Mouse (Mus musculus) natural killer cell, adult 2 months (primary cell): Measurements from ENCODE around the gene Tk2.
"Not testable (repeated sequence)": the region's sequence is repeated elsewhere in the genome, so short reads cannot be mapped to it uniquely, and the experiment has no call there.

Source experiments
- DNase-seq, 2 experiments: peaks; one replicate each; pipeline ENCODE4 v3.0.0; 2022; ENCODE audit warnings: low spot score in 2 of 2

Tk2 gene

GRCm38 (mm10) chr8:104248276-104248675 lies at the start of gene Tk2:
Gene Tk2 (minus strand): TSS chr8:104248558.
- DNase-seq, result peak; percentile 71 to 80

- no peak for DNase-seq
These were observed 46.0 kb upstream of the Tk2 start for GRCm38 (mm10) chr8:104294396-104294795.

- DNase-seq, result not testable (repeated sequence)
These were observed 44.7 kb upstream of the Tk2 start, which contains the start of gene Cmtm2a for GRCm38 (mm10) chr8:104293081-104293480. Gene Cmtm2a (minus strand): TSS chr8:104293181.

- no peak for DNase-seq
These were observed 20.6 kb upstream of the Tk2 start for GRCm38 (mm10) chr8:104268937-104269440.

GRCm38 (mm10) chr8:104268368-104268767 lies 20.0 kb upstream of the Tk2 start:
- DNase-seq, result no peak

GRCm38 (mm10) chr8:104264271-104264935 lies 16.0 kb upstream of the Tk2 start:
- DNase-seq, result not testable (repeated sequence)

GRCm38 (mm10) chr8:104261802-104262201 lies 13.4 kb upstream of the Tk2 start:
- DNase-seq, result not testable (repeated sequence)

- DNase-seq, result peak; percentile 35 to 67
These were observed 4.7 kb upstream of the Tk2 start for GRCm38 (mm10) chr8:104253016-104253415.

- no peak for DNase-seq
These were observed 3.1 kb upstream of the Tk2 start for GRCm38 (mm10) chr8:104251461-104251860.

- DNase-seq, result peak; percentile 84 to 86
These were observed 2.3 kb upstream of the Tk2 start, which contains the start of gene Cklf for GRCm38 (mm10) chr8:104250439-104251367. Gene Cklf (plus strand): TSS chr8:104250861.

GRCm38 (mm10) chr8:104249442-104249996 lies 1.2 kb upstream of the Tk2 start:
- DNase-seq, result no peak

GRCm38 (mm10) chr8:104247908-104248275 lies 466 bp downstream of the Tk2 start:
- DNase-seq, result peak in 1 of 2 experiments; percentile 54

GRCm38 (mm10) chr8:104247054-104247907 lies 1.1 kb downstream of the Tk2 start:
- peak; percentile 78 to 91 for DNase-seq

- no peak for DNase-seq
These were observed 1.7 kb downstream of the Tk2 start for GRCm38 (mm10) chr8:104246621-104247020.

GRCm38 (mm10) chr8:104242038-104242644 lies 6.2 kb downstream of the Tk2 start:
- DNase-seq, result no peak

- peak; percentile 43 to 59 for DNase-seq
These were observed 8.9 kb downstream of the Tk2 start for GRCm38 (mm10) chr8:104239418-104239861.

GRCm38 (mm10) chr8:104234573-104234972 lies 13.8 kb downstream of the Tk2 start:
- DNase-seq, result no peak

GRCm38 (mm10) chr8:104232919-104233318 lies 15.4 kb downstream of the Tk2 start:
- peak in 1 of 2 experiments; percentile 18 for DNase-seq

- DNase-seq, result no peak
These were observed 16.3 kb downstream of the Tk2 start for GRCm38 (mm10) chr8:104232039-104232438.

GRCm38 (mm10) chr8:104230377-104230776 lies 18.0 kb downstream of the Tk2 start:
- no peak for DNase-seq

- no peak for DNase-seq
These were observed 21.3 kb downstream of the Tk2 start for GRCm38 (mm10) chr8:104227048-104227447.
